Mouse (Mus musculus) heart, embryonic 16.5 days (tissue): Measurements from ENCODE around the gene Kprp. TPM values are rescaled to one million over a fixed set of nuclear protein-coding genes. Genes with fewer than 3 reads are reported as not detected.

ENCODE experiments used
- ATAC-seq: fragments of 200-750 bp; cut with Nextera tagmentation; replicated peaks from 2 replicates; pipeline ENCODE4 v1.8.0; 2017; ENCODE audit warnings: moderate number of reproducible peaks; ENCODE audit not compliant: insufficient read depth, low FRiP score; ENCODE audit errors: extremely low read depth
- H3K27ac ChIP-seq: fragments of 300-500 bp; sonication (generic); 2 replicates; pipeline ENCODE4 v1.5.1; 2014; ENCODE audit warnings: mild to moderate bottlenecking, low read length, control low read depth, moderate library complexity
- H3K27me3 ChIP-seq: fragments of 300-500 bp; sonication (generic); 2 replicates; pipeline ENCODE4 v1.6.1; 2014; ENCODE audit warnings: low read length, mixed read lengths; ENCODE audit not compliant: control insufficient read depth, insufficient read depth
- H3K36me3 ChIP-seq: fragments of 300-500 bp; sonication (generic); 2 replicates; pipeline ENCODE4 v1.6.1; 2014; ENCODE audit not compliant: control insufficient read depth, insufficient read depth
- H3K4me1 ChIP-seq: fragments of 300-500 bp; sonication (generic); 2 replicates; pipeline ENCODE4 v1.6.1; 2014; ENCODE audit warnings: low read length, mixed read lengths; ENCODE audit not compliant: control insufficient read depth, insufficient read depth
- H3K4me2 ChIP-seq: fragments of 300-500 bp; sonication (generic); 2 replicates; pipeline ENCODE4 v1.6.1; 2014; ENCODE audit warnings: low read depth, mild to moderate bottlenecking, control low read depth, low read length
- H3K4me3 ChIP-seq: fragments of 300-500 bp; sonication (generic); 2 replicates; pipeline ENCODE4 v1.5.1; 2014; ENCODE audit warnings: mild to moderate bottlenecking, control low read depth, low read length
- H3K9ac ChIP-seq: fragments of 300-500 bp; sonication (generic); 2 replicates; pipeline ENCODE4 v1.6.1; 2014; ENCODE audit warnings: low read length, control low read depth
- H3K9me3 ChIP-seq: fragments of 300-500 bp; sonication (generic); replicated peaks from 2 replicates; pipeline ENCODE4 v1.6.1; 2016; ENCODE audit warnings: low read length; ENCODE audit not compliant: control insufficient read depth
- WGBS: fragments of 180-500 bp; shearing (Covaris S2); extraction: QIAGEN DNeasy Blood & Tissue Kit; methylation state at CpG from one replicate; pipeline ENCODE4 v1.1.7; 2014; 5-methylcytosine and 5-hydroxymethylcytosine counted together
- polyA plus RNA-seq: library from polyadenylated mRNA; unstranded; fragments of >200 nt; fragmentation: Nextera tagmentation; extraction: Ambion mirVana; gene quantifications from 2 replicates; pipeline ENCODE4 v1.2.1, GENCODE M21; 2015

Gene Kprp
- polyA plus RNA-seq, 1 experiment from 2014 or later, result 0.08 TPM

DNA sequence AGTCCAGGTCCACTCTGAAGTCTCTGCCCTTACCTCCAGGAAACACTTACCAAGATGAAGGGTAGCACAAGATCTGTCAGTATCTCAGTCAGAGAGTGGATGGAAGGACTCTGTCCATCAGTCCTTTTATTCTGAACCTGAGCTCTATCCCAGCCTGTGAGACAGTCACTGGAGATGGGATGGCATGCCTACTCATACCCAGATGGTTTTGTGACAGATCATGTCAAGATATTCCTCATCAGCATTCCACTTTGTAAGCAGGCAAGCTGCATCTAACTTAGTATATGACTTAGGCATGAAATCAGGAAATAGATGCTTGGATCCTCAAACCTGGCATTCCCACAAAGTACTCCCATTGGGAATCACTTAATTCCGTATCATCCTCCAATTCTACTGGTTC, 48.2 kb downstream of the Kprp start, which contains the start of gene Lce1i:
Lce1i (minus strand) TSS at position 101 of the 400 bp plus-strand sequence.
- Histone ChIP-seq H3K9ac (no peak within 1 kb of the TSS), H3K4me2 (no peak within 1 kb of the TSS), H3K36me3 (no peaks in the 10 kb centered on the region), H3K27ac (no peak within 1 kb of the TSS), H3K4me1 (no peaks in the 10 kb centered on the region), H3K27me3 (no peaks in the 10 kb centered on the region), H3K9me3 (no peaks in the 10 kb centered on the region), H3K4me3 (no peak within 1 kb of the TSS)
- no peak for ATAC-seq
- WGBS, result 59% methylated on average over 1 of the region's 1 CpGs

Other genes starting within 250 kb of the Kprp start
- not detected in 2 replicates for gene Smcp, start 238.2 kb downstream of the Kprp start, polyA plus RNA-seq
- not detected in 2 replicates for gene 2210017I01Rik, start 219.8 kb downstream of the Kprp start, polyA plus RNA-seq
- not detected in 2 replicates for gene Lce6a, start 205.6 kb downstream of the Kprp start, polyA plus RNA-seq
- gene Lce1a1, start 178.9 kb downstream of the Kprp start, polyA plus RNA-seq, result not detected in 2 replicates
- not detected in 2 replicates for gene Lce1b, start 170.3 kb downstream of the Kprp start, polyA plus RNA-seq
- not detected in 2 replicates for gene Lce1a2, start 156.9 kb downstream of the Kprp start, polyA plus RNA-seq
- not detected in 2 replicates for gene Lce1c, start 148.0 kb downstream of the Kprp start, polyA plus RNA-seq
- gene Lce1d, start 140.0 kb downstream of the Kprp start, polyA plus RNA-seq, result not detected in 2 replicates
- not detected in 2 replicates for gene Lce1e, start 118.2 kb downstream of the Kprp start, polyA plus RNA-seq
- gene Lce1f, start 106.9 kb downstream of the Kprp start, polyA plus RNA-seq, result not detected in 2 replicates
- gene Gm38119, start 88.2 kb downstream of the Kprp start, polyA plus RNA-seq, result not detected in 2 replicates
- 0.16 TPM in 1 of 2 replicates, not detected in the other for gene Lce1g, start 74.9 kb downstream of the Kprp start, polyA plus RNA-seq
- gene Lce1h, start 62.2 kb downstream of the Kprp start, polyA plus RNA-seq, result not detected in 2 replicates
- not detected in 2 replicates for gene Lce1i, start 48.3 kb downstream of the Kprp start, polyA plus RNA-seq
- not detected in 2 replicates for gene Lce1j, start 36.7 kb downstream of the Kprp start, polyA plus RNA-seq
- not detected in 2 replicates for gene Lce1k, start 19.4 kb downstream of the Kprp start, polyA plus RNA-seq
- gene Lce1l, start 24.0 kb upstream of the Kprp start, polyA plus RNA-seq, result not detected in 2 replicates
- gene 2310050C09Rik, start 43.0 kb upstream of the Kprp start, polyA plus RNA-seq, result not detected in 2 replicates
- gene Lce3a, start 99.0 kb upstream of the Kprp start, polyA plus RNA-seq, result not detected in 2 replicates
- gene Lce3b, start 105.7 kb upstream of the Kprp start, polyA plus RNA-seq, result not detected in 2 replicates
- not detected in 2 replicates for gene Lce3c, start 117.2 kb upstream of the Kprp start, polyA plus RNA-seq
- not detected in 2 replicates for gene Lce3d, start 130.1 kb upstream of the Kprp start, polyA plus RNA-seq
- gene Lce3e, start 139.8 kb upstream of the Kprp start, polyA plus RNA-seq, result not detected in 2 replicates
- not detected in 2 replicates for gene Lce3f, start 165.0 kb upstream of the Kprp start, polyA plus RNA-seq
- 0.28 TPM in 1 of 2 replicates, not detected in the other for gene Crct1, start 188.4 kb upstream of the Kprp start, polyA plus RNA-seq
- not detected in 2 replicates for gene Lce1m, start 191.8 kb upstream of the Kprp start, polyA plus RNA-seq
- not detected in 2 replicates for gene Gm4858, start 241.6 kb upstream of the Kprp start, polyA plus RNA-seq